Mouse (Mus musculus) heart, adult 2 months (tissue): Measurements from ENCODE around the gene Hnrnpf.

Source experiments
- CTCF ChIP-seq: fragments of 200-600 bp; IDR thresholded peaks from 2 replicates; pipeline ENCODE4 v1.8.1; 2022; ENCODE audit warnings: antibody characterized with exemption, mild to moderate bottlenecking, moderate library complexity
- EP300 ChIP-seq: fragments of 200-500 bp; IDR thresholded peaks from 2 replicates; pipeline ENCODE4 v1.6.1; 2011; ENCODE audit warnings: low read depth, low read length, control low read depth; ENCODE audit not compliant: insufficient read depth
- POLR2A ChIP-seq: fragments of 200-500 bp; IDR thresholded peaks from 2 replicates; pipeline ENCODE4 v1.6.1; 2011; ENCODE audit warnings: mild to moderate bottlenecking, low read depth, low read length, control low read depth; ENCODE audit not compliant: insufficient read depth

- no peak for TF ChIP-seq CTCF
- no peak for TF ChIP-seq POLR2A
- no peak for TF ChIP-seq EP300
Measured at GRCm38 (mm10) chr6:117956851-117957501, 56.9 kb downstream of the Hnrnpf start.
